Mouse (Mus musculus) cortical plate, adult 2 months (tissue): ENCODE measurements at regions not wholly inside any gene's neighbourhood (a gene's known extent, or its start where the extent isn't known, plus 50 kb on each side); places are given as distances from the start of the nearest gene placed in this dataset.

ENCODE experiments used
- H3K27ac ChIP-seq: fragments of 200-500 bp; 2 replicates; pipeline ENCODE4 v1.5.1; 2012; ENCODE audit warnings: low read length, control low read depth, inconsistent platforms; ENCODE audit not compliant: insufficient read depth
- H3K4me1 ChIP-seq: fragments of 200-500 bp; 2 replicates; pipeline ENCODE4 v1.6.1; 2011; ENCODE audit warnings: low read length; ENCODE audit not compliant: control insufficient read depth, insufficient read depth
- H3K4me3 ChIP-seq: fragments of 200-500 bp; 2 replicates; pipeline ENCODE4 v1.5.1; 2011; ENCODE audit warnings: mild to moderate bottlenecking, low read length, control low read depth; ENCODE audit not compliant: insufficient read depth
- CTCF ChIP-seq: fragments of 200-500 bp; IDR thresholded peaks from 2 replicates; pipeline ENCODE4 v1.5.1; 2011; ENCODE audit warnings: mild to moderate bottlenecking, control low read depth, low read length; ENCODE audit not compliant: insufficient read depth; ENCODE audit errors: extremely low read depth
- POLR2A ChIP-seq: fragments of 200-500 bp; IDR thresholded peaks from 2 replicates; pipeline ENCODE4 v1.6.1; 2011; ENCODE audit warnings: mild to moderate bottlenecking, low read length, control low read depth; ENCODE audit not compliant: insufficient read depth; ENCODE audit errors: extremely low read depth

GRCm38 (mm10) chr13:103683169-103683568 is 91.2 kb downstream of the Srek1 start:
- no peak overlapping the region for H3K4me3 ChIP-seq
- no peak overlapping the region for H3K27ac ChIP-seq
- no peaks in the 10 kb centered on the region for H3K4me1 ChIP-seq
- TF ChIP-seq CTCF = no peak
- no peak for TF ChIP-seq POLR2A

GRCm38 (mm10) chr13:103680740-103681139 is 93.7 kb downstream of the Srek1 start:
- no peak overlapping the region for H3K4me3 ChIP-seq
- H3K4me1 ChIP-seq = no peaks in the 10 kb centered on the region
- no peak overlapping the region for H3K27ac ChIP-seq
- TF ChIP-seq POLR2A (no peak), CTCF (no peak)

GRCm38 (mm10) chr13:103680052-103680451 is 94.4 kb downstream of the Srek1 start:
- H3K27ac ChIP-seq = no peak overlapping the region
- TF ChIP-seq CTCF = no peak
- TF ChIP-seq POLR2A = no peak
- no peaks in the 10 kb centered on the region for H3K4me1 ChIP-seq
- H3K4me3 ChIP-seq = no peak overlapping the region

DNA sequence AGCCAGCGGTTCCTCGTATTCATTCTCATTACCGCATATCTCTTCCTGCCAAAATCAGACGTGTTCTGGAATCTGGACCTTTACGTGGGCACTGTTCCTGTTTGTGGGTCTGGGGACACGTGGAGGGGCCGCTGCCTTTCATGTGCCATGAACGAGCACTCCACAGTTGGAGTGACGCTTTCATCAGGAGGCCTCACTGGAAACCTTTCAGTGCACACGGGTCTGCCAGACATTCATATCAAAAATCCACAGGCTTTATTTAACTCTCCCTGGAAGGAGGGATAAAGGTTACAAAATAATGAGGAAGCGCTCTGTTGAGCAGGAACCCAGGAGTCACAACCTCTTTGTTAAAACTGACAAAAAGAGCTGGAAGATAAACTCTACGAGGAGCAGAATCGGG is 97.6 kb downstream of the Srek1 start:
- TF ChIP-seq CTCF (no peak), POLR2A (no peak)
- no peak overlapping the region for H3K4me3 ChIP-seq
- no peaks in the 10 kb centered on the region for H3K4me1 ChIP-seq
- H3K27ac ChIP-seq = no peak overlapping the region

- TF ChIP-seq POLR2A (no peak), CTCF (no peak)
- Histone ChIP-seq H3K27ac (no peak overlapping the region), H3K4me1 (no peaks in the 10 kb centered on the region), H3K4me3 (no peak overlapping the region)
These were observed 98.2 kb downstream of the Srek1 start for GRCm38 (mm10) chr13:103676221-103676620.

- TF ChIP-seq POLR2A (no peak), CTCF (no peak)
- no peak overlapping the region for H3K27ac ChIP-seq
- H3K4me3 ChIP-seq = no peak overlapping the region
- H3K4me1 ChIP-seq = no peaks in the 10 kb centered on the region
These were observed 103.8 kb downstream of the Srek1 start for GRCm38 (mm10) chr13:103670611-103671010.

GRCm38 (mm10) chr13:103669856-103670255 is 104.6 kb downstream of the Srek1 start:
- TF ChIP-seq POLR2A (no peak), CTCF (no peak)
- H3K4me3 ChIP-seq = no peak overlapping the region
- H3K4me1 ChIP-seq = no peaks in the 10 kb centered on the region
- no peak overlapping the region for H3K27ac ChIP-seq

DNA sequence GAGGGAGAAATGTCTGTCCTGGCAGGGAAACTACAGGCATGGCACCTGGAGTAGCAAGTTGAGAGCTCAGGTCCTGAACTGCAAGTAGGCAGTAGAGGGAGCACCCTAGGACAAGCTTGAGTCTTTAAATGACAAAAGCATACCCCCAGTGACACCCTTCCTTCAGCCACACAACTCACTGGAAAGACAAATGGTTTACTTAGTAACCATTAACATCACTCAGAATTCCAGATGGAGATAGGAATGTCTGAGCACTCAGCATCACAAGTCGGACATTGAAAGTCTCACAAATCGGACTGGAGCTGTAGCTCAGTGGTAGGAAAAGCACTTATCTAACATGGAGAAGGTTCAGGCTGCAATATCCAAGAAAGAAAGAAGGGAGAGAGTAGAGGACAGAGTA is 106.7 kb downstream of the Srek1 start:
- no peak for TF ChIP-seq CTCF
- TF ChIP-seq POLR2A = no peak
- H3K27ac ChIP-seq = no peak overlapping the region
- no peaks in the 10 kb centered on the region for H3K4me1 ChIP-seq
- no peak overlapping the region for H3K4me3 ChIP-seq

DNA sequence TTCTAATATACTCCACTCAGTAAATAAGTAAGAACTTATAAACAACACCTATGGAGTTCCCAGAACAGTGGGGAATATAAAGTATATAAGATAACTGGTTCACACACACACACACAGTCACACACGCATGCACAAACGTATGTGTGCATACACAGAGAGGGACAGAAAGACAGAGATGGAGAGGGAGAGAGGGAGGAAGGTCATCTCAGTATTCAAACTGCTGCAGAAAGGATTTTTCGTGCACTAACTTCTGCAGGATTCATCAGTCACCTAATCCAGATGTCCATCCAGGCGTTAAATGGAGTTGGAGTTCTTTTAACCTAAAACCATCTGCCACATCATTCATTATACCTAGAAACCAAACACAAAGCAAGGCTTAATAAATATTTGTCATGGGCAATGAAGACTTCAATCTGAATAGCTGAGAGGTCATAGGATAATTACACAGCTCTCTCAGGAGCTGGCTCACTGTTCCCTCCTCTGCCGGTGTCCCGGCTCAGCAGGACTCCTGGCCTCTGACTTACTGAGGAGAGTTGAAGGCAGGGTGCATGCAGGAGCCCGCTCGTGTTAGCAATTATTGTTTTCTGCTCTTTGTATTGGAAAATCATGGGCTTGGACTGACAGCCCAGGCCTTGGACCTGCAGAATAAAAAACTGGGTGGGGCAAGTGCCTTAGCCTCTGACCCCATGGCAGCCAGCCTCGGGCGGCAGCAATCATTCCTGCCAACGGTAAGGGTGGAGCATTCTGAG is 114.0 kb downstream of the Srek1 start:
- TF ChIP-seq POLR2A = no peak
- no peak for TF ChIP-seq CTCF
- no peak overlapping the region for H3K27ac ChIP-seq
- no peaks in the 10 kb centered on the region for H3K4me1 ChIP-seq
- H3K4me3 ChIP-seq = no peak overlapping the region

DNA sequence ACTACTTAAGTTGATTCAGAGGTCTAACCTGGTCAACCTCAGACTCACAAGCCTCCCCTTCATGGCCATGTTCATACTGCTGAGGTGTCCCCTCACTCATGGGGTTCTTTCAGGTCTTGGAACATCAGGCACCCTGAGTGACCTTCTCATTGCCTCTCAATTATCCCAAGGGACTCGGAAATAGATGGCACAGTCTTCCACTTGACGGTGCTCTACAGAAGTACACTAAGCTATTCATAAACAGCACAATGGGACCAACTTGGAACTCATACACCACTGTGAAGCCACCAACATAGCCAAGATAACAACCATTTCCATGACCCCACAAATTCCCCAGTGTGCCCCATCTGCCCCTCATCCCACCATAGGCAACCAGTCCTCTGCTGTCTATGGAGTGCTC is 118.4 kb downstream of the Srek1 start:
- no peak overlapping the region for H3K27ac ChIP-seq
- TF ChIP-seq CTCF (no peak), POLR2A (no peak)

GRCm38 (mm10) chr13:103653216-103653615 is 121.2 kb downstream of the Srek1 start:
- Histone ChIP-seq H3K4me1 (no peaks in the 10 kb centered on the region), H3K4me3 (no peak overlapping the region), H3K27ac (no peak overlapping the region)
- no peak for TF ChIP-seq CTCF

More for the DNA sequence above, 118.4 kb downstream of the Srek1 start:
- Histone ChIP-seq H3K4me3 (no peak overlapping the region), H3K4me1 (no peaks in the 10 kb centered on the region)
